Mouse (Mus musculus) cerebellum, adult 18-20 months (tissue): Measurements from ENCODE around the gene Gm10720.
A peak's percentile ranks its signal among the peaks of the same experiment; 100 is the strongest.
"Not testable (repeated sequence)": the region's sequence is repeated elsewhere in the genome, so short reads cannot be mapped to it uniquely, and the experiment has no call there.

Experiments used
- DNase-seq, 2 experiments: peaks; one replicate each; pipeline ENCODE4 v3.0.0; 2021

The Gm10720 gene

DNA sequence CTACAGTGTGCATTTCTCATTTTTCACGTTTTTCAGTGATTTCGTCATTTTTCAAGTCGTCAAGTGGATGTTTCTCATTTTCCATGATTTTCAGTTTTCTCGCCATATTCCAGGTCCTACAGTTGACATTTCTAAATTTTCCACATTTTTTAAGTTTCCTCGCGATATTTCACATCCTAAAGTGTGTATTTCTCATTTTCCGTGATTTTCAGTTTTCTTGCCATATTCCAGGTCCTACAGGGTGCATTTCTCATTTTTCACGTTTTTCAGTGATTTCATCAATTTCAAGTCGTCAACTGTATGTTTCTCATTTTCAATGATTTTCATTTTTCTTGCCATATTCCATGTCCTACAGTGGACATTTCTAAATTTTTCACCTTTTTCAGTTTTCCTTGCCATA lies at the start of gene Gm10720:
TSS of gene Gm10720 (plus strand) at position 301 of the 400 bp plus-strand sequence.
- not testable (repeated sequence) for DNase-seq

DNA sequence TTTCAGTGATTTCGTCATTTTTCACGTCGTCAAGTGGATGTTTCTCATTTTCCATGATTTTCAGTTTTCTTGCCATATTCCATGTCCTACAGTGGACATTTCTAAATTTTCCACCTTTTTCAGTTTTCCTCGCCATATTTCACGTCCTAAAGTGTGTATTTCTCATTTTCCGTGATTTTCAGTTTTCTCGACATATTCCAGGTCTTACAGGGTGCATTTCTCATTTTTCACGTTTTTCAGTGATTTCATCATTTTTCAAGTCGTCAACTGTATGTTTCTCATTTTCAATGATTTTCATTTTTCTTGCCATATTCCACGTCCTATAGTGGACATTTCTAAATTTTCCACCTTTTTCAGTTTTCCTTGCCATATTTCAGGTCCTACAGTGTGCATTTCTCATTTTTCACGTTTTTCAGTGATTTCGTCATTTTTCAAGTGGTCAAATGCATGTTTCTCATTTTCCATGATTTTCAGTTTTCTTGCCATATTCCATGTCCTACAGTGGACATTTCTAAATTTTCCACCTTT lies 14.9 kb upstream of the Gm10720 start, which contains the start of gene Gm10722:
TSS of gene Gm10722 (plus strand) at position 478 of the 528 bp plus-strand sequence.
- DNase-seq = peak in 1 of 2 experiments; percentile 3

DNA sequence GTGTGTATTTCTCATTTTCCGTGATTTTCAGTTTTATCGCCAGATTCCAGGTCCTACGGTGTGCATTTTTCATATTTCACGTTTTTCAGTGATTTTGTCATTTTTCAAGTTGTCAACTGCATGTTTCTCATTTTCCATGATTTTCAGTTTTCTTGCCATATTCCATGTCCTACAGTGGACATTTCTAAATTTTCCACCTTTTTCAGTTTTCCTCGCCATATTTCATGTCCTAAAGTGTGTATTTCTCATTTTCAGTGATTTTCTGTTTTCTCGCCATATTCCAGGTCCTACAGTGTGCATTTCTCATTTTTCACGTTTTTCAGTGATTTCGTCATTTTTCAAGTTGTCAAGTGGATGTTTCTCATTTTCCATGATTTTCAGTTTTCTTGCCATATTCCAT lies 14.4 kb upstream of the Gm10720 start:
- DNase-seq = peak in 1 of 2 experiments; percentile 3

DNA sequence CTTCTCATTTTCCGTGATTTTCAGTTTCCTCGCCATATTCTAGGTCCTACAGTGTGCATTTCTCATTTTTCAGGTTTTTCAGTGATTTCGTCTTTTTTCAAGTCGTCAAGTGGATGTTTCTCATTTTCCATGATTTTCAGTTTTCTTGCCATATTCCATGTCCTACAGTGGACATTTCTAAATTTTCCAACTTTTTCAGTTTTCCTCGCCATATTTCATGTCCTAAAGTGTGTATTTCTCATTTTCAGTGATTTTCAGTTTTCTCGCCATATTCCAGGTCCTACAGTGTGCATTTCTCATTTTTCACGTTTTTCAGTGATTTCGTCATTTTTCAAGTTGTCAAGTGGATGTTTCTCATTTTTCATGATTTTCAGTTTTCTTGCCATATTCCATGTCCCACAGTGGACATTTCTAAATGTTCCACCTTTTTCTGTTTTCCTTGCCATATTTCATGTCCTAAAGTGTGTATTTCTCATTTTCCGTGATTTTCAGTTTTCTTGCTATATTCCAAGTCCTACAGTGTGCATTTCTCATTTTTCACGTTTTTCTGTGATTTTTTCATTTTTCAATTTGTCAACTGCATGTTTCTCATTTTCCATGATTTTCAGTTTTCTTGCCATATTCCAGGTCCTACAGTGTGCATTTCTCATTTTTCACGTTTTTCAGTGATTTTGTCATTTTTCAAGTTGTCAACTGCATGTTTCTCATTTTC lies 13.3 kb upstream of the Gm10720 start:
- DNase-seq = peak; percentile 79 to 91

DNA sequence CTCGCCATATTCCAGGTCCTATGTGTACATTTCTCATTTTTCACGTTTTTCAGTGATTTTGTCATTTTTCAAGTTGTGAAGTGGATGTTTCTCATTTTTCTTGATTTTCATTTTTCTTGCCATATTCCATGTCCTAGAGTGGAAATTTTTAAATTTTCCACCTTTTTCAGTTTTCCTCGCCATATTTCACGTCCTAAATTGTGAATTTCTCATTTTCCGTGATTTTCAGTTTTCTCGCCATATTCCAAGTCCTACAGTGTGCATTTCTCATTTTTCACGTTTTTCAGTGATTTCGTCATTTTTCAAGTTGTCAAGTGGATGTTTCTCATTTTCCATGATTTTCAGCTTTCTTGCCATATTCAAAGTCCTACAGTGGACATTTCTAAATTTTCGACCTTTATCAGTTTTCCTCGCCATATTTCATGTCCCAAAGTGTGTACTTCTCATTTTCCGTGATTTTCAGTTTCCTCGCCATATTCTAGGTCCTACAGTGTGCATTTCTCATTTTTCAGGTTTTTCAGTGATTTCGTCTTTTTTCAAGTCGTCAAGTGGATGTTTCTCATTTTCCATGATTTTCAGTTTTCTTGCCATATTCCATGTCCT lies 12.6 kb upstream of the Gm10720 start, which contains the start of gene Gm11168:
TSS of gene Gm11168 (plus strand) at position 553 of the 603 bp plus-strand sequence.
- not testable (repeated sequence) for DNase-seq

DNA sequence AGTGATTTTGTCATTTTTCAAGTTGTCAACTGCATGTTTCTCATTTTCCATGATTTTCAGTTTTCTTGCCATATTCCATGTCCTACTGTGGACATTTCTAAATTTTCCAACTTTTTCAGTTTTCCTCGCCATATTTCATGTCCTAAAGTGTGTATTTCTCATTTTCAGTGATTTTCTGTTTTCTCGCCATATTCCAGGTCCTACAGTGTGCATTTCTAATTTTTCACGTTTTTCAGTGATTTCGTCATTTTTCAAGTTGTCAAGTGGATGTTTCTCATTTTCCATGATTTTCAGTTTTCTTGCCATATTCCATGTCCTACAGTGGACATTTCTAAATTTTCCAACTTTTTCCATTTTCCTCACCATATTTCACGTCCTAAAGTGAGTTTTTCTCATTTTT lies 9.3 kb upstream of the Gm10720 start:
- DNase-seq = not testable (repeated sequence)

DNA sequence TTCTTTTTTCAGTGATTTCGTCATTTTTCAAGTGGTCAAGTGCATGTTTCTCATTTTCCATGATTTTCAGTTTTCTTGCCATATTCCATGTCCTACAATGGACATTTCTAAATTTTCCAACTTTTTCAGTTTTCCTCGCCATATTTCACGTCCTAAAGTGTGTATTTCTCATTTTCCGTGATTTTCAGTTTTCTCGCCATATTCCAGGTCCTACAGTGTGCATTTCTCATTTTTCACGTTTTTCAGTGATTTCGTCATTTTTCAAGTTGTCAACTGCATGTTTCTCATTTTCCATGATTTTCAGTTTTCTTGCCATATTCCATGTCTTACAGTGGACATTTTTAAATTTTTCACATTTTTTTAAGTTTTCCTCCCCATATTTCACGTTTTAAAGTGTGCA lies 8.8 kb upstream of the Gm10720 start:
- DNase-seq = peak; percentile 20 to 80

DNA sequence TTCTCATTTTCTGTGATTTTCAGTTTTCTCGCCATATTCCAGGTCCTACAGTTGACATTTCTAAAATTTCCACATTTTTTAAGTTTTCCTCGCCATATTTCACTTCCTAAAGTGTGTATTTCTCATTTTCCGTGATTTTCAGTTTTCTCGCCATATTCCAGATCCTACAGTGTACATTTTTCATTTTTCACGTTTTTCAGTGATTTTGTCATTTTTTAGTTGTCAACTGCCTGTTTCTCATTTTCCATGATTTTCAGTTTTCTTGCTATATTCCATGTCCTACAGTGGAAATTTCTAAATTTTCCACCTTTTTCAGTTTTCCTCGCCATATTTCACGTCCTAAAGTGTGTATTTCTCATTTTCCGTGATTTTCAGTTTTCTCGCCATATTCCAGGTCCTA lies 8.2 kb upstream of the Gm10720 start:
- DNase-seq = not testable (repeated sequence)

DNA sequence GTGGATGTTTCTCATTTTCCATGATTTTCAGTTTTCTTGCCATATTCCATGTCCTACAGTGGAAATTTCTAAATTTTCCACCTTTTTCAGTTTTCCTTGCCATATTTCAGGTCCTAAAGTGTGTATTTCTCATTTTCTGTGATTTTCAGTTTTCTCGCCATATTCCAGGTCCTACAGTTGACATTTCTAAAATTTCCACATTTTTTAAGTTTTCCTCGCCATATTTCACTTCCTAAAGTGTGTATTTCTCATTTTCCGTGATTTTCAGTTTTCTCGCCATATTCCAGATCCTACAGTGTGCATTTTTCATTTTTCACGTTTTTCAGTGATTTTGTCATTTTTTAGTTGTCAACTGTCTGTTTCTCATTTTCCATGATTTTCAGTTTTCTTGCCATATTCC lies 6.1 kb upstream of the Gm10720 start:
- DNase-seq = not testable (repeated sequence)

DNA sequence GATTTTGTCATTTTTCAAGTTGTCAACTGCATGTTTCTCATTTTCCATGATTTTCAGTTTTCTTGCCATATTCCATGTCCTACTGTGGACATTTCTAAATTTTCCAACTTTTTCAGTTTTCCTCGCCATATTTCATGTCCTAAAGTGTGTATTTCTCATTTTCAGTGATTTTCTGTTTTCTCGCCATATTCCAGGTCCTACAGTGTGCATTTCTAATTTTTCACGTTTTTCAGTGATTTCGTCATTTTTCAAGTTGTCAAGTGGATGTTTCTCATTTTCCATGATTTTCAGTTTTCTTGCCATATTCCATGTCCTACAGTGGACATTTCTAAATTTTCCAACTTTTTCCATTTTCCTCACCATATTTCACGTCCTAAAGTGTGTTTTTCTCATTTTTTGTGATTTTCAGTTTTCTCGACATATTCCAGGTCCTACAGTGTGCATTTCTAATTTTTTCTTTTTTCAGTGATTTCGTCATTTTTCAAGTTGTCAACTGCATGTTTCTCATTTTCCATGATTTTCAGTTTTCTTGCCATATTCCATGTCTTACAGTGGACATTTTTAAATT lies 3.3 kb upstream of the Gm10720 start:
- DNase-seq = not testable (repeated sequence)

DNA sequence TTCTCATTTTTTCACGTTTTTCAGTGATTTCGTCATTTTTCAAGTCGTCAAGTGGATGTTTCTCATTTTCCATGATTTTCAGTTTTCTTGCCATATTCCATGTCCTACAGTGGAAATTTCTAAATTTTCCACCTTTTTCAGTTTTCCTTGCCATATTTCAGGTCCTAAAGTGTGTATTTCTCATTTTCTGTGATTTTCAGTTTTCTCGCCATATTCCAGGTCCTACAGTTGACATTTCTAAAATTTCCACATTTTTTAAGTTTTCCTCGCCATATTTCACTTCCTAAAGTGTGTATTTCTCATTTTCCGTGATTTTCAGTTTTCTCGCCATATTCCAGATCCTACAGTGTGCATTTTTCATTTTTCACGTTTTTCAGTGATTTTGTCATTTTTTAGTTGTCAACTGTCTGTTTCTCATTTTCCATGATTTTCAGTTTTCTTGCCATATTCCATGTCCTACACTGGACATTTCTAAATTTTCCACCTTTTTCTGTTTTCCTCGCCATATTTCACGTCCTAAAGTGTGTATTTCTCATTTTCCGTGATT lies 2.6 kb upstream of the Gm10720 start, which contains the start of gene Gm10721:
TSS of gene Gm10721 (plus strand) at position 408 of the 547 bp plus-strand sequence.
- DNase-seq = not testable (repeated sequence)

DNA sequence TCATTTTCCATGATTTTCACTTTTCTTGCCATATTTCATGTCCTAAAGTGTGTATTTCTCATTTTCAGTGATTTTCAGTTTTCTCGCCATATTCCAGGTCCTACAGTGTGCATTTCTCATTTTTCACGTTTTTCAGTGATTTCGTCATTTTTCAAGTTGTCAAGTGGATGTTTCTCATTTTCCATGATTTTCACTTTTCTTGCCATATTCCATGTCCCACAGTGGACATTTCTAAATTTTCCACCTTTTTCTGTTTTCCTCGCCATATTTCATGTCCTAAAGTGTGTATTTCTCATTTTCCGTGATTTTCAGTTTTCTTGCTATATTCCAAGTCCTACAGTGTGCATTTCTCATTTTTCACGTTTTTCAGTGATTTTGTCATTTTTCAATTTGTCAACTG lies 442 bp downstream of the Gm10720 start:
- not testable (repeated sequence) for DNase-seq

DNA sequence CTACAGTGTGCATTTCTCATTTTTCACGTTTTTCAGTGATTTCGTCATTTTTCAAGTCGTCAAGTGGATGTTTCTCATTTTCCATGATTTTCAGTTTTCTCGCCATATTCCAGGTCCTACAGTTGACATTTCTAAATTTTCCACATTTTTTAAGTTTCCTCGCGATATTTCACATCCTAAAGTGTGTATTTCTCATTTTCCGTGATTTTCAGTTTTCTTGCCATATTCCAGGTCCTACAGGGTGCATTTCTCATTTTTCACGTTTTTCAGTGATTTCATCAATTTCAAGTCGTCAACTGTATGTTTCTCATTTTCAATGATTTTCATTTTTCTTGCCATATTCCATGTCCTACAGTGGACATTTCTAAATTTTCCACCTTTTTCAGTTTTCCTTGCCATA lies 1.7 kb downstream of the Gm10720 start, which contains the start of gene Gm10719:
TSS of gene Gm10719 (plus strand) at position 301 of the 400 bp plus-strand sequence.
- DNase-seq = not testable (repeated sequence)

DNA sequence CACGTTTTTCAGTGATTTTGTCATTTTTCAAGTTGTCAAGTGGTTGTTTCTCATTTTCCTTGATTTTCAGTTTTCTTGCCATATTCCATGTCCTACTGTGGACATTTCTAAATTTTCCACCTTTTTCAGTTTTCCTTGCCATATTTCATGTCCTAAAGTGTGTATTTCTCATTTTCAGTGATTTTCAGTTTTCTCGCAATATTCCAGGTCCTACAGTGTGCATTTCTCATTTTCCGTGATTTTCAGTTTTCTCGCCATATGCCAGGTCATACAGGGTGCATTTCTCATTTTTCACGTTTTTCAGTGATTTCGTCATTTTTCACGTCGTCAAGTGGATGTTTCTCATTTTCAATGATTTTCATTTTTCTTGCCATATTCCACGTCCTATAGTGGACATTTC lies 3.5 kb downstream of the Gm10720 start:
- peak in 1 of 2 experiments; percentile 5 for DNase-seq

DNA sequence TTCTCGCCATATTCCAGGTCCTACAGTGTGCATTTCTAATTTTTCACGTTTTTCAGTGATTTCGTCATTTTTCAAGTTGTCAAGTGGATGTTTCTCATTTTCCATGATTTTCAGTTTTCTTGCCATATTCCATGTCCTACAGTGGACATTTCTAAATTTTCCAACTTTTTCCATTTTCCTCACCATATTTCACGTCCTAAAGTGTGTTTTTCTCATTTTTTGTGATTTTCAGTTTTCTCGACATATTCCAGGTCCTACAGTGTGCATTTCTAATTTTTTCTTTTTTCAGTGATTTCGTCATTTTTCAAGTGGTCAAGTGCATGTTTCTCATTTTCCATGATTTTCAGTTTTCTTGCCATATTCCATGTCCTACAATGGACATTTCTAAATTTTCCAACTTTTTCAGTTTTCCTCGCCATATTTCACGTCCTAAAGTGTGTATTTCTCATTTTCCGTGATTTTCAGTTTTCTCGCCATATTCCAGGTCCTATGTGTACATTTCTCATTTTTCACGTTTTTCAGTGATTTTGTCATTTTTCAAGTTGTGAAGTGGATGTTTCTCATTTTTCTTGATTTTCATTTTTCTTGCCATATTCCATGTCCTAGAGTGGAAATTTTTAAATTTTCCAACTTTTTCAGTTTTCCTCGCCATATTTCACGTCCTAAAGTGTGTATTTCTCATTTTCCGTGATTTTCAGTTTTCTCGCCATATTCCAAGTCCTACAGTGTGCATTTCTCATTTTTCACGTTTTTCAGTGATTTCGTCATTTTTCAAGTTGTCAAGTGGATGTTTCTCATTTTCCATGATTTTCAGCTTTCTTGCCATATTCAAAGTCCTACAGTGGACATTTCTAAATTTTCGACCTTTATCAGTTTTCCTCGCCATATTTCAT lies 4.6 kb downstream of the Gm10720 start:
- peak; percentile 29 to 41 for DNase-seq

DNA sequence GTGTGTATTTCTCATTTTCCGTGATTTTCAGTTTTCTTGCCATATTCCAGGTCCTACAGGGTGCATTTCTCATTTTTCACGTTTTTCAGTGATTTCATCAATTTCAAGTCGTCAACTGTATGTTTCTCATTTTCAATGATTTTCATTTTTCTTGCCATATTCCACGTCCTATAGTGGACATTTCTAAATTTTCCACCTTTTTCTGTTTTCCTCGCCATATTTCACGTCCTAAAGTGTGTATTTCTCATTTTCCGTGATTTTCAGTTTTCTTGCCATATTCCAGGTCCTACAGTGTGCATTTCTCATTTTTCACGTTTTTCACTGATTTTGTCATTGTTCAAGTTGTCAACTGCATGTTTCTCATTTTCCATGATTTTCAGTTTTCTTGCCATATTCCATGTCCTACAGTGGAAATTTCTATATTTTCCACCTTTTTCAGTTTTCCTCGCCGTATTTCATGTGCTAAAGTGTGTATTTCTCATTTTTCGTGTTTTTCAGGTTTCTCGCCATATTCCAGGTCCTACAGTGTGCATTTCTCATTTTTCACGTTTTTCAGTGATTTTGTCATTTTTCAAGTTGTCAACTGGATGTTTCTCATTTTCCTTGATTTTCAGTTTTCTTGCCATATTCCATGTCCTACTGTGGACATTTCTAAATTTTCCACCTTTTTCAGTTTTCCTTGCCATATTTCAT lies 7.0 kb downstream of the Gm10720 start:
- peak; percentile 34 to 60 for DNase-seq

DNA sequence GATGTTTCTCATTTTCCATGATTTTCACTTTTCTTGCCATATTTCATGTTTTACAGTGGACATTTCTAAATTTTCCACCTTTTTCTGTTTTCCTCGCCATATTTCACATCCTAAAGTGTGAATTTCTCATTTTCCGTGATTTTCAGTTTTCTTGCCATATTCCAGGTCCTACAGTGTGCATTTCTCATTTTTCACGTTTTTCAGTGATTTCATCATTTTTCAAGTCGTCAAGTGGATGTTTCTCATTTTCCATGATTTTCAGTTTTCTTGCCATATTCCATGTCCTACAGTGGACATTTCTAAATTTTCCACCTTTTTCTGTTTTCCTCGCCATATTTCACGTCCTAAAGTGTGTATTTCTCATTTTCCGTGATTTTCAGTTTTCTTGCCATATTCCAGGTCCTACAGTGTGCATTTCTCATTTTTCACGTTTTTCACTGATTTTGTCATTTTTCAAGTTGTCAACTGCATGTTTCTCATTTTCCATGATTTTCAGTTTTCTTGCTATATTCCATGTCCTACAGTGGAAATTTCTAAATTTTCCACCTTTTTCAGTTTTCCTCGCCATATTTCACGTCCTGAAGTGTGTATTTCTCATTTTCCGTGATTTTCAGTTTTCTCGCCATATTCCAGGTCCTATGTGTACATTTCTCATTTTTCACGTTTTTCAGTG lies 8.0 kb downstream of the Gm10720 start, which contains the start of gene Gm10718:
TSS of gene Gm10718 (plus strand) at position 236 of the 673 bp plus-strand sequence.
- DNase-seq = peak in 1 of 2 experiments; percentile 1

DNA sequence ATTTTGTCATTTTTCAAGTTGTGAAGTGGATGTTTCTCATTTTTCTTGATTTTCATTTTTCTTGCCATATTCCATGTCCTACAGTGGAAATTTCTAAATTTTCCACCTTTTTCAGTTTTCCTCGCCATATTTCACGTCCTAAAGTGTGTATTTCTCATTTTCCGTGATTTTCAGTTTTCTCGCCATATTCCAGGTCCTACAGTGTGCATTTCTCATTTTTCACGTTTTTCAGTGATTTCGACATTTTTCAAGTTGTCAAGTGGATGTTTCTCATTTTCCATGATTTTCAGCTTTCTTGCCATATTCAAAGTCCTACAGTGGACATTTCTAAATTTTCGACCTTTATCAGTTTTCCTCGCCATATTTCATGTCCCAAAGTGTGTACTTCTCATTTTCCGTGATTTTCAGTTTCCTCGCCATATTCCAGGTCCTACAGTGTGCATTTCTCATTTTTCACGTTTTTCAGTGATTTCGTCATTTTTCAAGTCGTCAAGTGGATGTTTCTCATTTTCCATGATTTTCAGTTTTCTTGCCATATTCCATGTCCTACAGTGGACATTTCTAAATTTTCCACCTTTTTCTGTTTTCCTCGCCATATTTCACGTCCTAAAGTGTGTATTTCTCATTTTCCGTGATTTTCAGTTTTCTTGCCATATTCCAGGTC lies 8.7 kb downstream of the Gm10720 start:
- peak; percentile 14 to 55 for DNase-seq

DNA sequence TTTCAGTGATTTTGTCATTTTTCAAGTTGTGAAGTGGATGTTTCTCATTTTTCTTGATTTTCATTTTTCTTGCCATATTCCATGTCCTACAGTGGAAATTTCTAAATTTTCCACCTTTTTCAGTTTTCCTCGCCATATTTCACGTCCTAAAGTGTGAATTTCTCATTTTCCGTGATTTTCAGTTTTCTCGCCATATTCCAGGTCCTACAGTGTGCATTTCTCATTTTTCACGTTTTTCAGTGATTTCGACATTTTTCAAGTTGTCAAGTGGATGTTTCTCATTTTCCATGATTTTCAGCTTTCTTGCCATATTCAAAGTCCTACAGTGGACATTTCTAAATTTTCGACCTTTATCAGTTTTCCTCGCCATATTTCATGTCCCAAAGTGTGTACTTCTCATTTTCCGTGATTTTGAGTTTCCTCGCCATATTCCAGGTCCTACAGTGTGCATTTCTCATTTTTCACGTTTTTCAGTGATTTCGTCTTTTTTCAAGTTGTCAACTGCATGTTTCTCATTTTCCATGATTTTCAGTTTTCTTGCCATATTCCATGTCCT lies 9.5 kb downstream of the Gm10720 start, which contains the start of gene Gm10717:
TSS of gene Gm10717 (plus strand) at position 506 of the 556 bp plus-strand sequence.
- DNase-seq = peak; percentile 9 to 26

DNA sequence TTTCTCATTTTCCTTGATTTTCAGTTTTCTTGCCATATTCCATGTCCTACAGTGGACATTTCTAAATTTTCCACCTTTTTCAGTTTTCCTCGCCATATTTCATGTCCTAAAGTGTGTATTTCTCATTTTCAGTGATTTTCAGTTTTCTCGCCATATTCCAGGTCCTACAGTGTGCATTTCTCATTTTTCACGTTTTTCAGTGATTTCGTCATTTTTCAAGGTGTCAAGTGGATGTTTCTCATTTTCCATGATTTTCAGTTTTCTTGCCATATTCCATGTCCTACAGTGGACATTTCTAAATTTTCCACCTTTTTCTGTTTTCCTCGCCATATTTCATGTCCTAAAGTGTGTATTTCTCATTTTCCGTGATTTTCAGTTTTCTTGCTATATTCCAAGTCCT lies 10.2 kb downstream of the Gm10720 start:
- DNase-seq = peak; percentile 13 to 54
